Mouse (Mus musculus) heart, adult 2 months (tissue): ENCODE results near the gene Btg1-ps2. TPM values are rescaled to one million over a fixed set of nuclear protein-coding genes. Genes with fewer than 3 reads are reported as not detected.
"Not testable (repeated sequence)": the region's sequence is repeated elsewhere in the genome, so short reads cannot be mapped to it uniquely, and the experiment has no call there.

Source experiments
- DNase-seq, 2 experiments: peaks; one replicate each; pipeline ENCODE4 v3.0.0; 2021
- H3K27ac ChIP-seq: fragments of 200-600 bp; 2 replicates; pipeline ENCODE4 v1.8.1; 2022
- H3K27me3 ChIP-seq: fragments of 200-500 bp; 2 replicates; pipeline ENCODE4 v1.6.1; 2012; ENCODE audit warnings: mild to moderate bottlenecking, low read length, inconsistent platforms, mixed read lengths; ENCODE audit not compliant: control insufficient read depth, insufficient read depth
- H3K36me3 ChIP-seq: fragments of 200-500 bp; 2 replicates; pipeline ENCODE4 v1.6.1; 2012; ENCODE audit warnings: low read length, inconsistent platforms; ENCODE audit not compliant: control insufficient read depth, insufficient read depth
- H3K4me1 ChIP-seq: fragments of 200-500 bp; 2 replicates; pipeline ENCODE4 v1.6.1; 2011; ENCODE audit warnings: low read length; ENCODE audit not compliant: control insufficient read depth, insufficient read depth
- H3K4me3 ChIP-seq: fragments of 200-600 bp; 2 replicates; pipeline ENCODE4 v1.8.1; 2022
- H3K79me2 ChIP-seq: fragments of 200-500 bp; replicated peaks from 2 replicates; pipeline ENCODE4 v1.6.1; 2012; ENCODE audit warnings: mild to moderate bottlenecking, inconsistent platforms, low read length, moderate library complexity, mixed read lengths; ENCODE audit not compliant: control insufficient read depth, insufficient read depth
- H3K9ac ChIP-seq: fragments of 200-500 bp; 2 replicates; pipeline ENCODE4 v1.6.1; 2012; ENCODE audit warnings: low read depth, mild to moderate bottlenecking, control low read depth, inconsistent platforms, low read length, mixed read lengths
- CTCF ChIP-seq: fragments of 200-600 bp; IDR thresholded peaks from 2 replicates; pipeline ENCODE4 v1.8.1; 2022; ENCODE audit warnings: antibody characterized with exemption, mild to moderate bottlenecking, moderate library complexity
- EP300 ChIP-seq: fragments of 200-500 bp; IDR thresholded peaks from 2 replicates; pipeline ENCODE4 v1.6.1; 2011; ENCODE audit warnings: low read depth, low read length, control low read depth; ENCODE audit not compliant: insufficient read depth
- POLR2A ChIP-seq: fragments of 200-500 bp; IDR thresholded peaks from 2 replicates; pipeline ENCODE4 v1.6.1; 2011; ENCODE audit warnings: mild to moderate bottlenecking, low read depth, low read length, control low read depth; ENCODE audit not compliant: insufficient read depth
- WGBS: fragments of 180-500 bp; shearing (Covaris S2); methylation state at CpG from one replicate; pipeline ENCODE4 v1.1.7; 2018; 5-methylcytosine and 5-hydroxymethylcytosine counted together
- intact Hi-C: fragments of 180-260 bp; cut with DNase I; formaldehyde crosslinking; loops from one replicate; pipeline ENCODE4 v1.15.1; 2025
- polyA plus RNA-seq: library from polyadenylated mRNA; depleted of rRNA; stranded (reverse); fragments of >200 nt; gene quantifications from 2 replicates; pipeline ENCODE4 v1.2.3, GENCODE M21; 2012; rRNA removed
- total RNA-seq, 2 experiments: library from RNA; stranded (reverse); gene quantifications; 2 replicates each; pipeline ENCODE4 v1.2.3; 2021

The Btg1-ps2 gene
- total and polyA plus RNA-seq, 3 experiments = not detected

DNA sequence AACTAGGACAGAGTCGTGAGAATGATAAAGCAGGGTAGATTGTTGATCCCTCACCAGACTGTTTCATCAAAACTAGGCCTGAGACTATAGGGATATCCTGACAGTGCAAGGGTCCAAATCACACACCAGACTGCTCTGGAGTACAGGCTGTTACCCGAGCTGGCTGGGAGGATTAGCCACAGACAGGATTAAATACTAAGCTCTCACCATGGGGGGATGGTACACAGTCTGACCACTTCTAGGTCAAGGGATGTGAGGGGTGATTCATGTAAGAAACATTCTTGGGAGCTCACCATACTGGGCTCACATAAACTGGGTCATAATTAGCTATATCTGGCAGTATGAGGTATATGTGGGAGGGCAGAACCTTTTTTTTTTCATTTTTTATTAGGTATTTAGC, 9.1 kb downstream of the Btg1-ps2 start:
- Histone ChIP-seq H3K36me3 (no peaks in the 10 kb centered on the region), H3K27ac (no peak overlapping the region), H3K4me3 (no peak overlapping the region), H3K79me2 (no peaks in the 10 kb centered on the region), H3K4me1 (no peaks in the 10 kb centered on the region), H3K27me3 (no peaks in the 10 kb centered on the region), H3K9ac (no peak overlapping the region)
- WGBS = 75% methylated on average over 2 of the region's 2 CpGs
- TF ChIP-seq EP300 (no peak), POLR2A (no peak), CTCF (no peak)
- intact Hi-C loops = no loop called here
- DNase-seq = no peak

DNA sequence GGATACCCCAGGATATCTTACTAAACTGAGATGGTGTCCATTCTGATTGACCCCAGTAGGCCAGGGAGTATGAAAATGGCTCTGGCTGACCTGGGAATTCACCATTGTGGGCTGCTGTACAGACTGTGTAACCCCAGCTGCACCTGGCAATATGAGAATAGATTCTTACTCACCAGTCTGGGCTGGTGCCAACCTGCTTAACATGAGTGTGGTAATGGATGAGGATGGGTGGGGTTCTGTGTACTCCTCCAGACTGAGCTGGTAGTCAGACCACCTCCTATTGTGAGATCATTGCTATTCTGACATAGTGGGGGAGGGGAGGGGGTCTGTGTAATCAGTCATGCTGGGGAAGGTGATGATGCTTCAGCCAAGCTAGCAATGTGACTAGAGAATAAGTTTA, 24.3 kb downstream of the Btg1-ps2 start, which contains the start of gene Btg1-ps1:
Gene Btg1-ps1 (minus strand): TSS at position 219 of the 400 bp plus-strand sequence.
- H3K4me1 ChIP-seq, intact Hi-C loops, H3K9ac ChIP-seq, H3K79me2 ChIP-seq, H3K27ac ChIP-seq, DNase-seq, H3K4me3 ChIP-seq, H3K27me3 ChIP-seq, H3K36me3 ChIP-seq: not testable (repeated sequence)

DNA sequence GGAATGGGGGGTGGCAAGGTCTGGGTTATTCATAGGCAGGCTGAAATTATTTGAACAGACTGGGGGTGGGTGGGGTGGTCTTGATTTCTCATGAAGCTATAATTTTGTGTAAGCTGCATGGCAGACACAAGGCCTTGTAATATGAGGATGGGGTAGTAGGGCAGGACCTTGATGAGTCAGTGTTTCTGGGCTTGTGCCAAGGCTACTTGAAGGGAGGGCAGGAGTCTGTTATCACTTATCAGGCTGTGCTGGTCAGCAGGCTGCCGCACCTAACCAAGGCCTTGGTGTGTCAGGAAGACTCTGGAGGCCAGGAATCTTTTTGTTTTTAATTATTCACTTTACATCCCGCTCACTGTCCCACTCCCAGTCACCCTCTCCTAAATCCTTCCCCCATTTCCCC, 34.2 kb downstream of the Btg1-ps2 start:
- WGBS = 27% methylated on average over 2 of the region's 2 CpGs
- no peak for TF ChIP-seq CTCF
- TF ChIP-seq EP300 = no peak
- TF ChIP-seq POLR2A = no peak
- Histone ChIP-seq H3K9ac (no peak overlapping the region), H3K27ac (no peak overlapping the region), H3K36me3 (no peaks in the 10 kb centered on the region), H3K4me1 (no peaks in the 10 kb centered on the region), H3K4me3 (no peak overlapping the region), H3K27me3 (no peaks in the 10 kb centered on the region), H3K79me2 (no peaks in the 10 kb centered on the region)
- peak in 1 of 2 experiments; percentile 7 for DNase-seq
- intact Hi-C loops = no loop called here

Other genes with a start within 250 kb of the Btg1-ps2 start
- 1 to 10 TPM in 1 of 2 experiments, not detected in 1; 1.2 TPM for gene Rhox5, start 238.3 kb downstream of the Btg1-ps2 start, total RNA-seq
- 1.2 and 1.4 TPM in 2 replicates for gene Rhox5, start 238.3 kb downstream of the Btg1-ps2 start, polyA plus RNA-seq
- gene Rhox6, start 216.2 kb downstream of the Btg1-ps2 start, total RNA-seq = not detected
- not detected in 2 replicates for gene Rhox6, start 216.2 kb downstream of the Btg1-ps2 start, polyA plus RNA-seq
- gene Rhox7a, start 211.4 kb downstream of the Btg1-ps2 start, total RNA-seq = not detected
- not detected in 2 replicates for gene Rhox7a, start 211.4 kb downstream of the Btg1-ps2 start, polyA plus RNA-seq
- gene Rhox8, start 164.2 kb downstream of the Btg1-ps2 start, total RNA-seq = not detected
- gene Rhox8, start 164.2 kb downstream of the Btg1-ps2 start, polyA plus RNA-seq = not detected in 2 replicates
- gene Rhox7b, start 145.9 kb downstream of the Btg1-ps2 start, total RNA-seq = not detected
- not detected in 2 replicates for gene Rhox7b, start 145.9 kb downstream of the Btg1-ps2 start, polyA plus RNA-seq
- not detected for gene Rhox9, start 141.3 kb downstream of the Btg1-ps2 start, total RNA-seq
- not detected in 2 replicates for gene Rhox9, start 141.3 kb downstream of the Btg1-ps2 start, polyA plus RNA-seq
- gene Btg1-ps1, start 24.3 kb downstream of the Btg1-ps2 start, total RNA-seq = not detected
- not detected in 2 replicates for gene Btg1-ps1, start 24.3 kb downstream of the Btg1-ps2 start, polyA plus RNA-seq
- not detected for gene Rhox10, start 23.4 kb upstream of the Btg1-ps2 start, total RNA-seq
- not detected in 2 replicates for gene Rhox10, start 23.4 kb upstream of the Btg1-ps2 start, polyA plus RNA-seq
- not detected for gene Rhox11, start 42.0 kb upstream of the Btg1-ps2 start, total RNA-seq
- not detected in 2 replicates for gene Rhox11, start 42.0 kb upstream of the Btg1-ps2 start, polyA plus RNA-seq
- gene Rhox12, start 67.8 kb upstream of the Btg1-ps2 start, total RNA-seq = not detected
- gene Rhox12, start 67.8 kb upstream of the Btg1-ps2 start, polyA plus RNA-seq = not detected in 2 replicates
- gene Rhox13, start 78.1 kb upstream of the Btg1-ps2 start, total RNA-seq = not detected
- gene Rhox13, start 78.1 kb upstream of the Btg1-ps2 start, polyA plus RNA-seq = not detected in 2 replicates
- 1 to 10 TPM; 9.5 to 9.9 TPM for gene Zbtb33, start 146.7 kb upstream of the Btg1-ps2 start, total RNA-seq
- 2.6 and 5.0 TPM in 2 replicates for gene Zbtb33, start 146.7 kb upstream of the Btg1-ps2 start, polyA plus RNA-seq
- gene Tmem255a, start 209.3 kb upstream of the Btg1-ps2 start, total RNA-seq = 1 to 10 TPM in 1 of 2 experiments, under 1 TPM in 1; 0.81 to 1.6 TPM
- gene Tmem255a, start 209.3 kb upstream of the Btg1-ps2 start, polyA plus RNA-seq = 1.00 and 1.6 TPM in 2 replicates